Mouse (Mus musculus): Measurements from ENCODE around the gene Copz1.
"Not testable (repeated sequence)": the region's sequence is repeated elsewhere in the genome, so short reads cannot be mapped to it uniquely, and the experiment has no call there.

Copz1 gene

DNA sequence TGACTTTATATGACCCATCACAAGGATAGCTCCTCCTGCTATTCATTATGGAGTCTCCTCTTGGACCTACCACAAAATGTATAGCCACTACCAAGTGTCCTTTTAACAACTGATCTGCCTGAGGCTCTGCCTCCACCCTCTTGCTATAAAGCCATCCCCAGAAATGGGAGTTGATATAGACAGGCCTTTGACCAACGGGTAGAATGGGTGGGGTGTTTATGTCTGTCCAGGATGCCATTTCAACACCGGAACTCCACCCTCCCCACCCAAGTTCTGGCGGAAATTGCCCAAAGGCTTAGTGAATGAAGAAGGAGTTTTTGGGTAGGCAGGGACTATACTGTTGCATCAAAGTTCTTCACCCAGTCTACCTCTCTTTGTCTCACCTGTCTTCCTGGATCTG lies 19.9 kb upstream of the Copz1 start:
- DNase-seq = no peak

DNA sequence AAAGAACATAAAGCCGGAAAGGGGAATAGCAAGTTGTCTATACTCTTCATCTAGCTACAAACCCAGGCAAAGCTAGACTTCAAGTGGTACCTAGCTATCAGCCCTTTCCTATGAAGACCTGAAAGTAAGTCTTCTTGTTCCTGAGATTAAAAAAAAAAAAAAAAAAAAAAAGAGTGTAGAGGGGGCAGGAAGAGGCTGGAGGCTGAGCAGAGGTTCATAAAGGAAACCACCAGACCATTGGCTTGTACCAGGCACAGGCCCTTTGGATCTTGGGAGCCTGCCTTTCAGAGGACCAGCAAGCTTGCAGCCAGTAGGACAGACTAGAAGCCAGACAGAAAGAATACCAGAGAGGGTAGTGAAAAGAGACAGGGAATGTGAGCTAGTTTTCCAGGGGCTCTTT lies 19.2 kb upstream of the Copz1 start:
- no peak for DNase-seq

DNA sequence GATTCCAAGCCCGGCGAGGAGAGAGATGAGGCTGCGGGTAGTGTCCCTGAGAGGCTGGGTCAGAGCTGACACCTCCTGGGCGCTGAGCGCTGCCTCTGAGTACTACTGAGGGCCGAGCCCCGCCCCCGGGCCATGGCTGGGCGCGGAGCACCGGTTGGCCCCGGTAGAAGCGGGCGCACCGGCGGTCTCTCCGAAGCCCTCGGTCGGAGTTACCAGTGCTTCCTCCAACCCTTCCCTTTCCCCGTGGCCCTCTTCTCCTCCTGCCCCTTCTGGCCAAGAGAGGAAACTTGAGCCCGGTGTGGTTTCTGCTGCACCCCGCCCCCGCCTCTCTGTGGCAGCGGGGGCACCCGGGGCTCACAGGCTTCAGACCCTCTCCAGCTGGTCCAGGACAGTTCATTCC lies 17.3 kb upstream of the Copz1 start:
- DNase-seq = no peak

DNA sequence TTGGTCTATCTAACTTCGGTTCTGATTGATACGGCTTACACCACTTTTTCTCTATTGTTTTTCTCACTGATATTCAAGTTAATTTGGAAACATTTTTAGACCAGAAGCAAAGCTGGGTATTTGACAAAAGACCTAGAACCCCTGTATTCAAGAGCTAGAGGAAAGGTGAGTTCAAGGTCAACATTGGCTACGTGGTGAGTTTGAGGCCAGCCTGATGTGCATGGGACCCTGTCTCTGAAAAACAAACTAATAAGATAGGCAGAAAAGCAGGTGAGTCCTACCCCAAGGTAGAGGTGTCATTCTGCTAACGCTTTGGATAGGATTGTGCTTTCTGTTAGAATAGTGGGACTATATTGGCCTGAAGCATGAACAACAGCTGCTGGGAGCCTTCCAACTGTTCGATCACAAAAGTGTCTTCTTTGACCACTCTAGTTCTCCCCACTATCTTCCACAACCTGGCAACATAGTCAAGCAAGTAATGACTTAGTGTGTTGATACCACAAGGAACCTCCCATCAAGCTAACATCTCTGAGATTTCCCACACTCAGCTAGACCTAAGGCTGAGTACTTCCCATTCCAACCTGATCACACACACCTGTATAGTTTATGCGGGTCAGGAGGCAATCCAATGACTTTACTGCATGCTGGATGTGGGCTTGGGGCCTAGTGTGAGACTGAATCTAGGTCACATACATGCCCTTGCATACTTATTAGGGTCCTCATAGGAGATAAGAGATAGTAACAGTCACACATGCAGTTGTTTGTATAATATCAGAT lies 16.1 kb upstream of the Copz1 start:
- no peak for DNase-seq

DNA sequence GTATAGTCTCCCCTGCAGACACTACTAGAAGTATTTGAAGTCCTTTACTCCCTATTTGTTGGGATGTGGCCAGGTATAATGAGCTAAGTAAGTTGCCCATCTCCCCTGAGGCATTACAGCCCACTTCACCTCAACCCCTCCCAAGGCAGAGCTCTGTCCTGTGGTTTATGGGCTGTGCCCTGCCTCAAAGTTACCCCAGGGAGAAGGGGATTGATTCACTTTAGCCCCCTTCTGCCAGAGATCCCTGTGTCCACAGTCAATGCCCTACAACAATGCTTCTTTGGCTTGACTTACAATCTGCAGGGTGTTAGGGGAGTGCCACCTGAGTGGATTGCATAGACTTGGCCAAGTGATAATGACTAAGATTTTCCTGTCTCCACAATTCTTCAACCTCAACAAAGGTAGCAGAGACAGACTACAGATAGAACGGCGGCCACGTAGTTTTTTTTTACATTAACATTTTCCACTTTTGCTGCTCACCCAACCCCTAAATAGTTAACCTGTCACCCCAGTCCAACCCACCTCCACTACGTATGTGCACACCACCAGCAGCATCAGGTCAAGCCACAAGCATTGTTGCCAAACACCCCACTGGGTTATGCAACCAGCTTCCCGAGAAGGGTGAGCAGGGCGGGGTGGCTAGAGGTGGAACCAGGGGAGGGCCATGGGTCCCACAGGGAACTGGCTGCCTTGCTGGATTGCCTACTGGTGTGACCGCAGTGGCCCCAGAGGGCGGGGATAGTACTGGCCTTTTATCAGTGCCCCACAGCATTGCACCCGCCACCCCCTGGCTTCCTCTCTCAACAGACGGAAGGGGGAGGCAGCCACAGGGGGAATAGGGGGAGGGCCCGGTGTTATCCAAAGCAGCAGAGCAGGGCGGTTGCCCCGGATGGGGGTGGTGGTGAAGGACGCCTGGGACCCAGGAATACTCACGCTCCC lies 14.5 kb upstream of the Copz1 start, which contains the start of gene Nfe2:
Gene Nfe2, minus strand, starts transcription at position 614 of the 939 bp plus-strand sequence.
- DNase-seq = no peak

DNA sequence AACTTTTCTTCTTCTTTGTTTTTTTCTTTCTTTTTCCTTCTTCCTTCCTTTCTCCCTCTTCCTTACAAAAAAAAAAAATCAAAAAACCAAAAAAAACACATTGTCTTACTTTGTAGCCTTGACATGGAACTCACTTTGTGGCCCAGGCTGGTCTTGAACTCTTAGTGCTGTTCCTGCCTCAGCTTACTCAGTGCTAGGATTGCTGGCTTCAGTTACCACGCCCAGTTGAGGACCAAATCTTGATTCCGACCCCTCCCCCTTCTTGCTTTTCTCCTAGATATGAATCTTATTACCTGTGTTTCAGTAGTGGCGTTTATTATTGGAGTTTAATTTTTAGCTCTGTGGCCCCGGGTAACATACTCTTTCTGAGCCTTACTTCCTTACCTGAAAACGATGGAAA lies 13.4 kb upstream of the Copz1 start:
- DNase-seq = no peak

DNA sequence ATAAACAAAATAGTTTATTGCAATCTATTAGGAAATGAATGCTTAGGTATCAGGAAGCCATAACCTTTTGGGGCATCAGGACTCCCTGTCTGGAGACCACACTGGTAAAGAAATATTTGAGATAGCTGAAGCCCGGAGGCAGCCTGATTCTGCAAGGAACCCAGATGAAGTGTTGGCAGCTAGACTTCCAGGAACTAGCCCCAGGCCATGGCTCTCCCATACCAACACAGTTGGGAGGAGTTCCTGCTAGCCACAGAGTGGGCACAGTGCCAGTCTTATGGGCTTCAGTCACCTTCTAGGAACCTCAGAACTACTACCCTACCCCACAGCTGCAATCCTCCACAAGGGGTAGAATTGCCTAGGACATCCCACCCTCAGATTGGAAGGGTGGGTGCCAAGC lies 12.5 kb upstream of the Copz1 start:
- DNase-seq = no peak

DNA sequence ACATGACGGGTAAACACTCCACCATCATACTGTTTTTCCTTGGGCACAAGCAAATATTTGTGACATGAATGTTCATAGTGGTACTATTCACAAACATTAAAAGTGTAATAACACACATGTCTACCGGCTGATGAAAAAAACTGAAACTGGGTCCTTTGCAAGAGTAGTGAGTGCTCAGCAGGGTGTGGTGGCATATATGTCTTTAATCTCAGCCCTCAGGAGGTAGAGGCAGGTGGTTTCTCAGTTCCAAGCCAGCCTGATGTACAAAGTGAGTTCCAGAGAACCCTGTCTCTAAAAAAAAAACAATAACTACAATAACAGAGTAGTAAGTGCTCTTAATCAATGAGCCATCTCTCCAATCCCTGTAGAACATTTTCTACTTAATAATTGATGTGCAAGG lies 7.7 kb upstream of the Copz1 start:
- no peak for DNase-seq

DNA sequence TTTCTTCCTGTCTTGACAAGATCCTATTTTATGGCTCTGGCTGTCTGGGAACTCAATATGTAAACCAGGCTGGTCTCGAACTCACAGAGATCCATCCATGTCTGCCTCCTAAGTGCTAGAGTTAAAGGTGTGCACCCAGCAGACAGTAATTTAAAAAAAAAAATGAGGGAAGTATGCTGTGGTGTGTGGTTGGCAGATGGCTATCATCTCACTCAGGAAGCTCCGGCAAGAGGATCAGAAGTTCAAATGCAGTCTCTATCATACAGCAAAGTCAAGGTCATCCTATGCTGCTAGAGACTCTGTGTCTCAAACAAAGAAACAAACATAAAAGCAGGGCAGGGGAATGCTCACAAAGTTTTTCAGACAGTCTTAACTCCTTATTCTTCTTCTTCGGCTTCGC lies 3.6 kb upstream of the Copz1 start:
- no peak for DNase-seq

DNA sequence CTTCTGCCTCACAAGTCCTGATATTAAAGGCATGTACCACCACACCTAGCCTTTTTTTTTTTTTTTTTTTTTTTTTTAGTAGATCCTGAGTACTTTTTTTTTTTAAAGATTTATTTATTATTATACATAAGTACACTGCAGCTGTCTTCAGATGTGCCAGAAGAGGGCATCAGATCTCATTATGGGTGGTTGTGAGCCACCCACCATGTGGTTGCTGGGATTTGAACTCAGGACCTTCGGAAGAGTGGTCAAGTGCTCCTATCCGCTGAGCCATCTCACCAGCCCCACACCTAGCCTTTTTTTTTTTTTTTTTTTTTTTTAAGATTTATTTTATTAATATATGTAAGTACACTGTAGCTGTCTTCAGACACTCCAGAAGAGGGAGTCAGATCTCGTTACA lies 3.4 kb downstream of the Copz1 start:
- not testable (repeated sequence) for DNase-seq

DNA sequence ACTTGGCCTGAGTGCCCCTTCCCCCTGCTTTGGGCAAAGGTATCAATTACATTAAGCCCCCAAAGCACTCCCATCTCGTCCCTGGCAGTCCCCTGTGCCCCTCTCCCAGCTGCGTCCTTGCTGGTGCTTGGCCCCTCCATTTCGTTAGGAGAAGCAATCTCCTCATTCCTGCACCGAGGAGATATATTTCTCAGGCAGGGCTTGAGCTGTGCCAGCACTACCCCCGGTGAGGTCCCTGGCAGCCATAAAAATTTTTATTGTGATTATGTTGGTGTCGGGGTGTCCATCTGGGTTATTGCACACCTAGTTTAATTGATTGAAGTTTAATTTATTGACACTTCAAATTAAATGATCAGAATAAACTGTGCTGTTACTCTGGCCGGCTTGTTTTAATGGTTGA lies 5.4 kb downstream of the Copz1 start:
- DNase-seq = no peak

DNA sequence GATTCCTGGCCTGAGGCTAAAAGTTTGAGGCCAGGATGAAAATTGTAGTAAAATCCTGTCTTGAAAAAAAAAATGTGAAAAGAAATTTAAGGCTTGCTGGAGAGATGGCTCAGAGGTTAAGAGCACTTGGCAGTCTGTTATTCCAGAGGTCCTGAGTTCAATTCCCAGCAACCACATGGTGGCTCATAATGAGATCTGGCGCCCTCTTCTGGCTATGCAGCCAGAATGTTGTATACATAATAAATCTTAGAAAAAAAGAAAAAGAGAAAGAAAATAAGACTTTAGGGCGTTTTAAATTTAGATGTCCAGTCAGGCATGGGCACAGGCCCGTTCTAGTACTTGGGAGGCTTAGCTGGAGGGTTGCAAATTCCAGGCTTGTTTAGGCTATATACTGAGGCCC lies 7.2 kb downstream of the Copz1 start:
- DNase-seq = no peak

DNA sequence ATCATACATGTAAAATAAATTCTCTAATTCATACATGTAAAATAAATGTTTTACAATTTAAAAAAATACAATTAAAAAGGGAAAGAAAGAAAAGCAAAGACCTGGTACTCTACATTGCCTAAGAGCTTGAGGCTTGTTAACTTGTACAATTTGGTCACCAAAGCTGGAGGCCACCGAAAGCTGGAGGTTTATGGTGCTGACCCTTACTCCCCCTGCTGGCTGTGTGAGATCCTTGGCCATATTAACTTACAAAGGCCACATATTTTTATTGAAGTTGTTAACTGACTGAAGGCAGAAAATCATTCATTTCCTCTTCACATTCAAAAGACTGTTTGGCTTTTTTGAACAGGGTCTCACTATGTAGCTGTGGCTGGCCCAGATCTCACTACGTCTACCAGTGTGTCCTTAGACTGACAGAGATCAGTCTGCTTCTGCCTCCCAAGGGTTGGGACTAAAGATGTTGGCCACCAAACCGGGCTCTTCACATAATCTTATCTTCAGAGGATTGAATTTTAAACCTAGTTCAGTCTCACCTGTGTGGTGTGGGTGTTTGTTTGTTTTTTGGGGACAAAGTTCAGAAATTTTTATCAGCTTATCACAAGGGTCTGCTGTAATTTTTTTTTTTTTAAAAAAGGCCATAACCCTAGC lies 8.4 kb downstream of the Copz1 start:
- DNase-seq = no peak

DNA sequence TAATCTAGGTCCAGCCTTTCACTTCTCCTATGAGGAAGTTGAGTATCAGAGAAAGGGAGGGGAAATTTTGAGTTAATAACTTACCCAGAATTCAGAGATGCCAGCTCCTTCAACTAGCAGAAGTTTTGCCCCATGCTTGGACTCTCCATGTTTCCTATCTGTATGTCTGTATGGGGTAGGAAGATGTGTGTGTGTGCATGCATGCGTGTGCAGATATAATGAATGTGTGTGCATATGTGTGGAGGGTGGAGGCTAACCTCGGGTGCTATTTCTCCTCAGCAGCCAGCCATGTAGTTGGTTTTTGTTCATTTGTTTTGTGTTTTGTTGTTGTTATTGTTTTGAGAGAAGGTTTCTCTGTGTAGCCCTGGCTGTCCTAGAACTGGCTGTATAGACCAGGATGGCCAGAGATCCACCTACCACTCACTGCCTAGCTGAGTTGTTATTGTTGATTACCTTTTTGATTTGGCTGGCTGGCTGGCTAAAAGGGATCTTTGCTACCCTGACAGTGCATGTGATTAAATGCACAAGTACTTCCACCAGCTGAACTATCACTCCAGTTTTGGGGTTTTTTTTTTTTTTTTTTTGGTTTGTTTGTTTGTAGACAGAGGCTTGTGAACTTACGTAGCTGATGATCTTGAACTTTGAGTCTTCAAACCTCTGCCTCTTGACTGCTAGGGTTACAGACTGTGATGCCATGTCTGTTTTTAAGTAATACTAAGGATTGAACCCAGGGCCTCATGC lies 9.1 kb downstream of the Copz1 start:
- no peak for DNase-seq

DNA sequence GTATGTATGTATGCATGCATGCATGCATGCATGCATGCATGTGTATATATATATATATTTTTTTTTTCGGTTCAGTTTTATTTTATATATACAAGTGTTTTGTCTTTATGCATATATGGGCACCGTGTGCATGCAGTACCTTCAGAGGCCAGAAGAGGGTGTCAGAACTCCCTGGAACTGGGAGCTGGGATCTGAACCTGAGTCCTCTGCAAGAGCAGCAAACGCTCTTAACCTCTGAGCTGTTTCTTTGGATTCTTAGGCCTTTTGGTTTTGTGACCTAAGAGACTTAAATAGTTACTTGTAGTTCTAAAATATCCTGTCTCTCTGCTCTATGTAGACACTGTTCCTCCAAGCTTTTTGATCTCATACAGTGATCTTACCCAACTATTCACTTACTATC lies 11.6 kb downstream of the Copz1 start:
- DNase-seq = no peak

DNA sequence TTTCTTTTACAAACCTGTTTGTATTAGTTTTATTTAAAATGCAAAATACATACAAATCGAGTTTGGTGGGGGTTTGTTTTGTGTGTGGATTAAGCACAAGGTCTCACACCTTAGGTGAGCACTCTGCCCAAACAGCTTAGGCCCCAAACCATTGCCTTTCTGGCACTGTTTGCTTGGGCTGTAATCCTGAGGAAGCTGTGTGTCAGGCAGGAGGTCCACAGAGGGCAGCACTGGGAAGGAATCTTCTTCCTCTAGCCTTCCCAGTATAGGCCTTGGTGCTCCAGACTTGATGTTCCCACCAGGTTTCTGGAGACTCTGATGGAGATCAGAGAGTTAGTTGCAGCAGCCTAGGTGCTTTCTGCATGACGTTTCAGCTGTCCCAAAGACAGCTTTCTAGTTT lies 12.1 kb downstream of the Copz1 start:
- no peak for DNase-seq

DNA sequence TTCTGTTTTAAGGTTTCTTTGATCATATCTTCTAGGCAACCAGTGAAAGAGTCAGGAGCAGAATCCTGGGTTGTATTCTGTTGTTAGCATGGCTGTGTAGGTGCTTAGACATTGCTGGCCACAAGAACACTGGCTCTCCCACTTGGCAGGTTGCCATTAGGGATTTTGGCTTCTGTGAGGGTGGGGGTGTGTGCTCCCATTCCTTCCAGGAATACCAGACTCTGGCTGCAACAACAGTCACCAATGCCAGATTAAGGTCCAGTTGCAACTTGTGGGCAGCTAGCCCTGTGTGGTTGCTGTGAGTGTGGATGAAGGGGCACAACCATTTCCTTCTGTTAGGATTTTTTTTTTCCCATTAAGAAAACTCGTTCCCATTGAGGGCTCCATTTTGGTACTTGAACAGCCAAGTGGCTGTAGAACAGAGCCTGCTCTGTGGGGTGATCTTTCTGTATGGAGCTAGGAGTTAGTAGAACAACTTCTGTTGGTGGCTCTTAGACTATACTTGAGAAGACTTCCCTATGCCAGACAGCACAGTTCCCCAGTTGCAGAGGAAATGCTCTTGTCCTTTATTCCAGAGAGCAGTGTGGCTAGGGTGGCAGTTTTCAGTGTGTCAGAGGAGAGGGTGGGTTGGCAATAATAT lies 13.4 kb downstream of the Copz1 start:
- no peak for DNase-seq

DNA sequence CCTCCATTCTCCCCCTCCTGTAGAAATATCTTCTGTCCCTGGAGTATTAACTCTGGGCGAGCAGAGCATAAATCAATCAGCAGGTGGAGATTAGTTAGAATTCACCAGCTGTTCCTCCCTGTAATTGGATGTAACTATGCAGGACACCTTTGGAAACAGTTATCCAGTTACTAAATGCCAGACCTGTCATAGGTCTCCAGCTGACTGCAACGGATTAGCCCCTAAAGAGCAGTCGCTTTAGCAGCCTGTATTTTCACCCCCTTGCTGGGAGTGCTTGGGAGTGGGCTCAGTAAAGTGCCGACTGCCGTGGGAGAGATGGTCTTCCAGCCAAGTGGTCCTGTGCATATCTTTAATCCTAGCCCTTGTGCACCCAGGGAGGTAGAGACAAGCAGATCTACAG lies 17.1 kb downstream of the Copz1 start:
- no peak for DNase-seq

DNA sequence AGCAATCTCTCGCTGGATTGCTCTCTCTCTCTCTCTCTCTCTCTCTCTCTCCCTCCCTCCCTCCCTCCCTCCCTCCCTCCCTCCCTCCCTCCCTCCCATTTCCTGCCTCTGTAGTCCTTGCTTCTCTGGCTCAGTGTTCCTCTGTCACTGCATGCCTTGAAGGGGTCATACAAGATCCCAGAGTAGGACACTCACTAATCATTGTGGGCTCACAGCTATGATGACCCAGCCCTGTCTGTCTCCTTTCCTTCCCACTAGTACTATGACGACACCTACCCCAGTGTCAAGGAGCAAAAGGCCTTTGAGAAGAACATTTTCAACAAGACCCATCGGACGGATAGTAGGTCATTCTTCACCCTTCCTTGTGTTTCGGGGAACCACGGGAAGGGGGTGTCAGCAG lies 17.9 kb downstream of the Copz1 start:
- DNase-seq = no peak

DNA sequence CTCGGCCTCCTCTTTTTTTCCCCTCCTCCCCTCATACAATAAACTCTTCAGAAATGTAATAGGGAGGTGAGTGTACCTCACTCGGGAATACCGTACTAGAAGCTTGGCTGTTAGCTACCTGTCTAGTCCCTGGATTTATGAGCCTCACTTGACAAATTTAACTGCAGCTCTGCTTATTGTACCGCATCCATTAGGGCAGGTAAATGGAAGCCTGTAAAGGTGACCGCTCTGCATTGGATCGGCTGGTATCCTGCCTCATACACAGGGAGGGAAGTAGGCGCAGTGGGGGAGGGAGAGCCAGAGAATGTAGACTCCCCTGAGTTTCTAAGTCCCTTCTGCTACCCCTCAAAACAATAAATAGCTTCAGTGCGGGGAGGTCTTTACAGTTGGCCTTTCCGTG lies 18.3 kb downstream of the Copz1 start:
- no peak for DNase-seq

DNA sequence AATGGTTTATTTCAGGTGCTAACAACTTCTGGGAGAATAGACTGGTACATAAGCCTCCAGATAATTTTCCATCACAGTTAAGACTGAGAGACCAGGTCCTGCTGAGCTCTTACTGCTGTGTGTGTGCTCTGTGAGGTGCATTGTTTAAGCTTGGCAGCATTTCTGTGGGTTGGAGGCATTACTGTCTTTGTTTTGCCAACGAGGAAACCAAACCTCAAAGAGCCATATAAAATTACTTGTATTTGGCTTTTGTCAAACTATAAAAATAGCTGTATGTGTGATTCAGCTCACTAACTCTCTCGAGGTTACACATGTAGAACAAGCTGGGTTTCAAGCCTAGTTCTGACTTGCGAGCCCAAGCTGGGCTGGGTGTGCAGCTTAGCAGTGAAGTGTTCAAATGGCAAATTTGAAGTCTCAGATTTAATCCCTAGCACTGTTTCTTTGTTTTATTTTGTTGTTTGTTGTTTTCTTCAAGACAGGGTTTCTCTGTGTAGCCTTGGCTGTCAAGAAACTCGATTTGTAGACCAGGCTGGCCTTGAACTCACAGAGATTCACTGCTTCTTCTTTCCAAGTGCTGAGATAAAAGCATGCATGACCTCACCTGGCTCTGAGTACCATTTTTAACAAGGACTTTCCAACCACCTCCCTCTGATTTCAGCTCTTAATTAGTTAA lies 20.3 kb downstream of the Copz1 start:
- no peak for DNase-seq

DNA sequence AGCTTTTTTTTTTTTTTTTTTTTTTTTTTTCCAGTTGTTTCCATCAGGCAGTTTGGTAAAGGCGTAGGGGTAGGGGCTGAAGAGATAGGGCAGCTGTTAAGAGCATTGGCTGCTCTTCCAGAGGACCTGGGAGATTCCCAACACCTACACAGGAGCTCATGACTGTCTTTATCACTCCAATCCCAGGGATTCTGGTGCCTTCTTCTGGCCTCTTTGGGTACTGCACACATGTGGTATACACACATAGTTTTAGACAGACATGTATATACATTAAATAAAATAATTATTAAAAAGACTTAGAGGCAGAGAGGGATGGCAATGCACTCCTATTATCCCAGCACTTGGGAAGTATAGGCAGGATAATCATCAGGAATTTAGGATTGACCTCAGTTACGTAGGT lies 20.9 kb downstream of the Copz1 start:
- DNase-seq = no peak
